Mouse (Mus musculus): ENCODE results near the gene St6galnac3. TPM values are rescaled to one million over a fixed set of nuclear protein-coding genes. Genes with fewer than 3 reads are reported as not detected.
A peak's percentile ranks its signal among the peaks of the same experiment; 100 is the strongest.

St6galnac3 gene
- polyA plus RNA-seq, 1 experiment from 2014 or later, result 12.2 TPM

DNA sequence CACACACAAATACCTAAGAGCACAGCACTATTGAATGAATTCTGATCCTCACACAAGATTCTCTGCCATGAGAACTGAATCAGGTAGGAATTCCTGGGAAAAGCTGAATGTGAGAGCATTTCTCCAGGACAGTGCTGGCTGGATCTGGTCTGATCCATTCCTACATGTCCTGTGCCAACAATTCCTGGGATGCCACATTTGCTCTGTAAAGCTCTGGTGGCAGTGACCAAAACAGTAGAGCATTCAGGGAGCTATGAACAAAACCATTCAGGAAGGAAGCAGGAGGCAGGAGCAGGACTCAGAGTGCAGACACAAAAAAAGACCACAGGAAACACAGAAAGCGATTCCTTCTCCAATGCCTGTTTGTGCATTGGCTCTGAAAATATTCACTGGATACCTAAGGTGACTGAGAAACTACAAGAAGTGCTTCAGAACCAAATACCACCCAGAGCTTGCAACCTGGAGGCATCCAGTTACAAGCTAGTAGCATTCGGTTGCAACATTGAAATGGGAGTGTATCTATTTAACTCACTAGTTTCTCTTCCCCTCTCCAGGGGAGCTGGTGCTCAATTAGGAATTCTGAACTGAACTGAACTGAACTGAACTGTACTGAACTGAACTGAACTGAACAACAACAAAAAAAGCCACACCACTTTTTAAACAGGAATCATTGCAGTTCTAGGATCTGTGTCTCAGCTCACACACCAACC, 88.7 kb downstream of the St6galnac3 start:
- ChIA-PET POLR2A (interaction anchor here (0.9 kb wide), 1 partner anchor 10 kb away, joined by 3 read pairs; no protein-coding TSS in a partner anchor), CTCF (interaction anchor here (0.9 to 2.4 kb wide), 5 partner anchors 8 to 59 kb away, joined by 3 to 8 read pairs (median 3); no protein-coding TSS in a partner anchor)
- ATAC-seq (peak; percentile 48), DNase-seq (ENCODE audit: low read depth, low spot score) (no peak)
- no peaks in the 10 kb centered on the region for H3K27me3 ChIP-seq
- in situ Hi-C loops (cut with MboI; ENCODE audit: low pct_unique_long_range_greater_than_20kb), result no loop called here
- no peak for TF ChIP-seq CTCF (IDR thresholded peaks at IDR 0.05)

DNA sequence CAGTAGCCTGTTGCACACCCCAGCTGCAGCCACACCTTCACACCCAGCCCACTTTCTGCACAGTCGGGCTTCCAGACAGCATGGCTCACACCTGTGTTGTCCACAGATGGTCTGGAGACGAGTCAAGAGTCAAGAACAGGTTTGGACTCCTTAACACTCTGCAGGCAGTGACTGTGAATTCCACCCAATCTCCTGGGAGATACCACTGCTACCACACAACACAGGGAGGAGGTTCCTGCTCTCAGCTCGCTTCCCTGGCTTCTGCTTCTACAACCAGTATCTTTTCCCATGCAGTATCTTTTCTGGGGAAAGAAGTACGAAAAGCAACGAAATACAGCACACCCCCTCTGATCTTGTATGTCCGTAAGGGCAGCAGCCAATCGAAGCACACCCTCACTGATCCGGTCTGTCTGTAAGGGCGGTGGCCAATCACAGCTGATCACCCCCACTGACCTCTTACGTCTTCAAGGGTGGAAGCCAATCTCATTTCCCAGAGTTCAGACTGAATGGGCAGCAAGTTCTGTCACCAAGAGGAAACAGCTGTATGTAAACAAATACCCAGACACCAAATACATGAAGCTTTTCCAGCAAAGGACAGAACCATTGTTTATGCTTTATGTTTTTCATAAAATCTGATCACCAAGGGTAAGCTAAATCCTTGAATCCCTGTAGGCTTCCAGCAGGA, 92.8 kb downstream of the St6galnac3 start:
- TF ChIP-seq CTCF (IDR thresholded peaks at IDR 0.05), result no peak
- in situ Hi-C loops (cut with MboI; ENCODE audit: low pct_unique_long_range_greater_than_20kb), result no loop called here
- ChIA-PET CTCF (interaction anchor here (1.2 to 1.5 kb wide), 2 partner anchors 10 to 32 kb away, joined by 3 to 6 read pairs; no protein-coding TSS in a partner anchor), POLR2A (no interaction called here)
- no peaks in the 10 kb centered on the region for H3K27me3 ChIP-seq
- ATAC-seq (no peak), DNase-seq (ENCODE audit: low read depth, low spot score) (no peak)

DNA sequence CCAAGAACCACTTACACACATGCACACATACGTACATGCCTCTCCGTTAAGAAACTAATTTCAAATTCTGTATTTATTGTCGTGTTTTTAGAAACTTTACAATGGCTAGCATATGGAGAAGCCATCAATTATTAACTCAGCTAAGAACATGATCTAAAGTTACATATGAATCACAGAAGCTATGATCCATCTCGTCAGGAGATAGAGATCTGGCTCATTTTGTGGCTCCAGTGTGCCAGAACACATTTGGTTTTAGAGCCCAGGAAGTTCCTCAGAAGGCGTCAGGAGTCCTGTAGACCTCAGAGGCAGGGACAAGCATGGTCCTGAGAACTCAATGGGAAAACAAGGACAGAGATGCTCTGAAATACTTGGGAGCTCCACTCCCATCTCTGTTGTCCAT, 98.7 kb downstream of the St6galnac3 start:
- no peak for TF ChIP-seq CTCF (IDR thresholded peaks at IDR 0.05)
- in situ Hi-C loops (cut with MboI; ENCODE audit: low pct_unique_long_range_greater_than_20kb), result no loop called here
- no peaks in the 10 kb centered on the region for H3K27me3 ChIP-seq
- CTCF ChIA-PET, result interaction anchor here (1.2 to 1.7 kb wide), 4 partner anchors 10 to 56 kb away, joined by 3 to 6 read pairs (median 3); no protein-coding TSS in a partner anchor
- POLR2A ChIA-PET, result interaction anchor here (0.6 kb wide), 1 partner anchor 9 kb away, joined by 3 read pairs; no protein-coding TSS in a partner anchor
- DNase-seq (ENCODE audit: low read depth, low spot score) (peak; percentile 59), ATAC-seq (peak; percentile 55)

DNA sequence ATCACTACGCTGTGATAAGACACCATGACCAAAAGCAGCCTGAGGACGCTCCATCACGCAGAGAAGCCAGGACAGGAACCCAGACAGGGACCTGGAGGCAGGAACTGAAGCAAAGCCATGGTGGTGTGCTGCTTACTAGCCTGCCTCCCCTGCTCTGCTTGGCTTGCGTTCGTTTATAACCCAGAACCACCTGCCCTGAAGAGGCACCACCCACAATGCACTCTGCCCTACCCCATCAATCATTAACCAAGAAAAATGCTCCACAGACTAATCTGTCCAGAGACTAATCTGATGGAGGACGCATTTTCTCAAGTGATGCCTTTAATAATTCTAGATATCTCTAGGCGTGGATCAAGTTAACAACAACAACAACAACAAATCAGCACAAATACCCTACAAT, 106.0 kb downstream of the St6galnac3 start:
- no peak for ATAC-seq
- POLR2A ChIA-PET, result no interaction called here
- TF ChIP-seq CTCF (IDR thresholded peaks at IDR 0.05), result no peak
- no peaks in the 10 kb centered on the region for H3K27me3 ChIP-seq
- in situ Hi-C loops (cut with MboI; ENCODE audit: low pct_unique_long_range_greater_than_20kb), result no loop called here
- CTCF ChIA-PET, result no interaction called here
- no peak for DNase-seq (ENCODE audit: low read depth, low spot score)

DNA sequence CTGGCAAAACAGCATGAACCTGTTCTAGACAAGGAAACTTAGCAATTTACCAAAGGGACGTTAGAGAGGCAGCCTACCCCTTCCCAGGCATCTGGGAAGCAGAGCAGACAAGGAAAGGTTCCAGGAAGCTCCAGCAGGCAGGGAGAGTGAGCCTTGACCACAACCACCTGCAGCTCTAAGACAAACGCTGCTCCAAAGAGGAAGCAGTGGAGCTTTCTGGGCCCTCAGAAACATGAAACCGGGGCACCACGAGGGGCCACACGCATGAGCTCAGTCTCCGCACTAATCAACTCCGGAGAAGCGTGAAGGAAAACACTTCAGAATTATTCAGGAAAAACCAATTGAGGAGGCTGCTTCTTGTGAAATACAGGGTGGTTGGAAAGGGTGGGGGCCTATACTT, 108.1 kb downstream of the St6galnac3 start:
- ATAC-seq (peak; percentile 33), DNase-seq (ENCODE audit: low read depth, low spot score) (no peak)
- POLR2A ChIA-PET, result interaction anchor here (0.6 kb wide), 1 partner anchor 48 kb away, joined by 3 read pairs; no protein-coding TSS in a partner anchor
- H3K27me3 ChIP-seq, result no peaks in the 10 kb centered on the region
- no peak for TF ChIP-seq CTCF (IDR thresholded peaks at IDR 0.05)
- in situ Hi-C loops (cut with MboI; ENCODE audit: low pct_unique_long_range_greater_than_20kb), result no loop called here
- CTCF ChIA-PET, result interaction anchor here (1.2 to 2.0 kb wide), 4 partner anchors 8 to 103 kb away, joined by 3 to 6 read pairs (median 4); no protein-coding TSS in a partner anchor

DNA sequence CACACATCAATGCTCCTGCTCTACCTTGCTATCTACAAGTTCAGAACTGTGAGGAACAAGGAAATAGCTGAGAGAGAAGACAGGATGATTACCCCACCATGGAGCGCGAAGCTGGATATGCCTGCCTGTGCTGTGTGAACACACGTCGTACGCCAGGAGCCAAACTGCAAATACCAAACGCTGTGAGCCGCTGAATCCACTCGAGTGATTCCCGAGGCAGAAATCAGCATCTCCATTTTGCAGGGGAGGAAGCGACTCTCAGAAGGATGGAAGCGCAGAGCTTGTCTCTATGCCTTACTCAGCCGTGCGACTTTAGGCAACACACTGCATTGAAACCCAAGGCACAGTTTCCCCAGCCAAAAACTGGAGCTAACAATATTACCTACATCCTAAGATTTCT, 114.7 kb downstream of the St6galnac3 start:
- DNase-seq (ENCODE audit: low read depth, low spot score) (no peak), ATAC-seq (no peak)
- no peak for TF ChIP-seq CTCF (IDR thresholded peaks at IDR 0.05)
- CTCF ChIA-PET, result interaction anchor here (1.0 to 1.4 kb wide), 4 partner anchors 11 to 360 kb away, joined by 3 to 4 read pairs (median 4); no protein-coding TSS in a partner anchor
- in situ Hi-C loops (cut with MboI; ENCODE audit: low pct_unique_long_range_greater_than_20kb), result no loop called here
- no peaks in the 10 kb centered on the region for H3K27me3 ChIP-seq
- POLR2A ChIA-PET, result interaction anchor here (1.0 kb wide), 2 partner anchors 10 to 23 kb away, joined by 3 to 4 read pairs; no protein-coding TSS in a partner anchor

DNA sequence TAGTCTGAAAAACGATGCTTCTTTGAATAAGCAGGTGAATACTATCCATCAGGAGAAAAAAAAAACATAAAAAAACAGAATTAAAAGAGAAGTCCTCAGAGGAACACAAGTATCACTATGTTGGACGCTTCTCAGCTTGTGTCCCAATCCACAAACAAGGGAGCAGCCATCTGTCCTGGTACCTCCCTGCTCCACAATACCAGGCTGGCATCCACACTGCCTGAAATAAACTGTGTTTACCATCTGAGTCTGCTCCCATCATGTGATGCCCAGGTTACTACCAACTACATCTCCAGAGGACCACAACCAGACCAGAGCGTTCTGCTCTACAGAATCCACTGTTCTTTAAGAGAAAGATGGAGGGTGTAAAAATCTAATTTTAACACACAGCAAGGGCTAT, 118.6 kb downstream of the St6galnac3 start:
- in situ Hi-C loops (cut with MboI; ENCODE audit: low pct_unique_long_range_greater_than_20kb), result no loop called here
- no peak for ATAC-seq
- ChIA-PET POLR2A (interaction anchor here (1.5 kb wide), 1 partner anchor 10 kb away, joined by 3 read pairs; no protein-coding TSS in a partner anchor), CTCF (interaction anchor here (1.0 to 1.5 kb wide), 3 partner anchors 11 to 822 kb away, joined by 3 read pairs; no protein-coding TSS in a partner anchor)
- TF ChIP-seq CTCF (IDR thresholded peaks at IDR 0.05), result no peak
- no peaks in the 10 kb centered on the region for H3K27me3 ChIP-seq
- no peak for DNase-seq (ENCODE audit: low read depth, low spot score)

DNA sequence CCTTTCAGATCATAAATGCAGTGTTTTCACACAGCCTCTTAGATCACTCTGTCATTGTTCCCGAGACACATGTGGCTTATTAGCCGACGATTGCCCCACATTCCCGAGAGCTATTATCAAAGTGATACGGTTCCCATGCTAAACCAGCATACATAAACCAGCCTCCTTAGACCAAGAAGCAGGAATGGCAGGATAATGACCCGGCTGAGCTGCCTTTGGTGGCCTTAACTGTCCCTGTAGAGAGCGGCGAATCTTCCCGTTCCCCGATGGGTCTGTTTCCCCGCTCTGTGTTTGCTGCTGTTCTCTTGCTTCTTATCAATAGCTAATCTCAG, 119.2 kb downstream of the St6galnac3 start:
- POLR2A ChIA-PET, result interaction anchor here (1.5 kb wide), 1 partner anchor 10 kb away, joined by 3 read pairs; no protein-coding TSS in a partner anchor
- in situ Hi-C loops (cut with MboI; ENCODE audit: low pct_unique_long_range_greater_than_20kb), result no loop called here

DNA sequence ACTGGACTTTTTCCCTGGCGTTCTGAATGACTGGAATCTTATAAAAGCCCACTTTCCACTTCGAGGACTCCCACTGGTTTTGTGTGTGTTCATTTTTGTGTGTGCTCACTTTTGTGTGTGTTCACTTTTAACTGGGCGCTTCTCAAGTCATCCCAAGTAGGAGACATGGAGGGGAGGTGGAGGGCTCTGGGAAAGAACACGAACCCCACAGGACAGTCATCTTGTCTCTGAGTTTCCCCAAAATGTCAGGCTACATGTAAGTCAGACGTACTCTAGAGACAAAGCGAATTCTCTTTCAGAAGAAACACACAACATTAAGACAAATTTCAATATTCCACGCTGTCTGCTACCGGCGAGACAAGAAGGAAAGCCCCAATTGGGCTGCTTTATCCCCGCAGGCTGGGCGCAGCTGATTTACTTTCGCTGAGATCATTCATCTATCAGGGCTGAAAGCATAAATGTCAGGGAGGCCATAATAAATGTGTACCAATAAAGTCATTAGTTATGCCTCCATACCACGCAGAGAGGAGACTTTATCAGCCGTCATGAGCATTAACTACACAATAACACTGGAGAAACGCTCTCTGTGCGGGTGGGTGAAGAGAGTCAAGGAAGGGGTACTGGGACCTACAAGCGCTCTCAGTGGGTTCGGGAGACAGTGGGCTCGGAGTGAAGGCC, 119.7 kb downstream of the St6galnac3 start:
- ATAC-seq (no peak), DNase-seq (ENCODE audit: low read depth, low spot score) (no peak)
- POLR2A ChIA-PET, result interaction anchor here (1.5 kb wide), 1 partner anchor 9 kb away, joined by 3 read pairs; no protein-coding TSS in a partner anchor
- H3K27me3 ChIP-seq, result no peaks in the 10 kb centered on the region
- CTCF ChIA-PET, result interaction anchor here (1.0 to 1.5 kb wide), 2 partner anchors 10 to 12 kb away, joined by 3 read pairs; no protein-coding TSS in a partner anchor
- in situ Hi-C loops (cut with MboI; ENCODE audit: low pct_unique_long_range_greater_than_20kb), result no loop called here
- TF ChIP-seq CTCF (IDR thresholded peaks at IDR 0.05), result no peak

More for the DNA sequence above, 119.2 kb downstream of the St6galnac3 start:
- CTCF ChIA-PET, result interaction anchor here (1.0 to 1.5 kb wide), 2 partner anchors 10 to 13 kb away, joined by 3 read pairs; no protein-coding TSS in a partner anchor
- H3K27me3 ChIP-seq, result no peaks in the 10 kb centered on the region
- TF ChIP-seq CTCF (IDR thresholded peaks at IDR 0.05), result no peak
- DNase-seq (ENCODE audit: low read depth, low spot score) (no peak), ATAC-seq (no peak)

DNA sequence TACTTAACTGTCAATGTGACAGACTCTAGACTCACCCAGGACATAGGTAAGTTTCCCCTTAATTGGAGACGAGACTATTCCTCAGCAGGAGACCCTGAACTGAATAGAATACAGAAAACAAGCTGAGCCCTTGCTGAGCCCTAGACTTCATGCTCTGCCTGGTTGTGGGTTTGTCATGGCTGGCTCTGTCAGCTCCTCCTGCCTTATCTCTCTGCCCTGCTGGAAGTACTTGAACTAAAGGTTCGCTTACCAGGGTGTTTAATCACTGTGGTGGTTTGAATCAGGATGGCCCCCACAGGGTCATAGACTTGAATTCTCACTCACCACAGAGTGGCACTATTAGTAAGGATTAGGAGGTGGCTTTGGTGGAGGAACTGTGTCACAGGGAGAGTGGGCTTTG, 125.8 kb downstream of the St6galnac3 start:
- no peak for TF ChIP-seq CTCF (IDR thresholded peaks at IDR 0.05)
- DNase-seq (ENCODE audit: low read depth, low spot score), result no peak
- ChIA-PET POLR2A (interaction anchor here (1.3 to 2.8 kb wide), 2 partner anchors 10 to 12 kb away, joined by 3 to 7 read pairs; no protein-coding TSS in a partner anchor), CTCF (interaction anchor here (0.8 to 3.3 kb wide), 3 partner anchors 9 to 16 kb away, joined by 3 to 17 read pairs (median 4); no protein-coding TSS in a partner anchor)
- in situ Hi-C loops (cut with MboI; ENCODE audit: low pct_unique_long_range_greater_than_20kb), result no loop called here
- no peak for ATAC-seq
- no peaks in the 10 kb centered on the region for H3K27me3 ChIP-seq

Data from Patski (cell line).